Mouse (Mus musculus): Measurements from ENCODE around the gene Camk1g. TPM values are rescaled to one million over a fixed set of nuclear protein-coding genes. Genes with fewer than 3 reads are reported as not detected.
A peak's percentile ranks its signal among the peaks of the same experiment; 100 is the strongest.

The Camk1g gene
- total RNA-seq, 2 experiments from 2014 or later, result 1.0 to 1.2 TPM

GRCm38 (mm10) chr1:193376478-193377134, 6.5 kb upstream of the Camk1g start:
- DNase-seq (ENCODE audit: low spot score in 2 of 2), result peak; percentile 27

DNA sequence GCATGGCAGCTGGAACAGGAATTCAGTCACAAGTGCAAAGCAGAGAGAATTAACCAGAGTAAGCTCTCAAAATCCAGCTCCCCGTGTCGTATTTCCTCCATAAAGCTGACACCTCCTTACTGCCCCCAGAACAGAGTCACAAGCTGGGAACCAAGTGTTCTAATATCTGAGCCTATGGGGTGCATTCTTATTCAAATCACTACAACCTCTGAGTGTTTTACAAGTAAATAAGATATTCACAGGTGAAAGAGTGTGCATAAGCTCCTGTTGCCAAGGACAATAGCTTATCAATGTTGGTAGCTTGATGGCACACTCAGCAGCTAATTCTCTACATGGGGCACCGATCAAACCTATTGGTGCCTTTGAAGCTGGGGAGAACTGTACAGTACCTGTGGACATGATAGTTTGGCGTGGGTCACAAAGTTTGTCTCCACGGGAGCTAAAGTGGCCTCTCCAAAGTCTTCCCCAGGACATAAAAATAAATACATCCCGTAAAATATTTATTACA, 3.9 kb upstream of the Camk1g start:
- no peak for DNase-seq (ENCODE audit: low spot score in 2 of 2)

GRCm38 (mm10) chr1:193369091-193369490, 1.0 kb downstream of the Camk1g start:
- DNase-seq (ENCODE audit: low spot score in 2 of 2), result no peak

DNA sequence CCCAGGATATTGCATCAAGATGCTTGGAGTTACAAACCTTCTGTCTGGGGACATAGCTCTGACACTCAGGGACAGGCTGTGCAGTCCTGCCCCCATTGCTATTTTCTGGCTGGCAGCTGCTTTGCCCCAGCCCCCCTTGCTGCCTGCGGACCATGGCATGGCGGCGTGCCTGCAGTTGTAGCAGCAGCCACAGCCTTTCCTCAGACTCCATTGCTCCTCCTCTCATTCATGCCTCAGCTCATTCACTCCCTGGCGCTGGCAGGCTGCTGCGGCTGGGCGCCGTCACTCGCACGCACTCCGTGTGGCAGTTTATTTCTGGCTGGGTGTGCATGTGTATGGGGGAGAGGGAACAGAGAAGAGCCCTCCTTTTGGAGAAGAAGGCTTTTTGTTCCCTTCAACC, 2.0 kb downstream of the Camk1g start:
- peak in 1 of 2 experiments; percentile 32 for DNase-seq (ENCODE audit: low spot score in 2 of 2)

DNA sequence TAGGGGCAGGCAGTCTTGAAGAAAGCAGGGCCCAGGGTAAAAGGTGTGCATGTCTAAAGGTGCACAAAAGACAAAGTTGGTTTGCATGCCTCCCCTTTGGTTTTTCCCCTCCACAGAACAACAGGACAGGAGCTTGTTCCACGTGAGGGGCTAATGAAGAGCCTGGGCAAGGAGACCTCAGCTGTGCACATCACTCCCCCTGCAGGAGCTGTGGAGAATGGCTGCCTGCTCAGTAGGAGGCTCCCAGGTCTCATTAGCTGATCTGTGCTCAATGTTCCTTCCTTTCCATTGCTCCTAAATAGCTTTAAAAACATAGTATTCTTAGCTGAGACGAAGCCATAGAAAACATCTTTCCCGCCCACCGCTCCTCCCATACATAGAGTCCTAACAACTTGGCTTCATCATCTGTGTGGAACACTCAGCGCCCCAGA, 6.3 kb downstream of the Camk1g start:
- DNase-seq (ENCODE audit: low spot score in 2 of 2), result peak in 1 of 2 experiments; percentile 46

DNA sequence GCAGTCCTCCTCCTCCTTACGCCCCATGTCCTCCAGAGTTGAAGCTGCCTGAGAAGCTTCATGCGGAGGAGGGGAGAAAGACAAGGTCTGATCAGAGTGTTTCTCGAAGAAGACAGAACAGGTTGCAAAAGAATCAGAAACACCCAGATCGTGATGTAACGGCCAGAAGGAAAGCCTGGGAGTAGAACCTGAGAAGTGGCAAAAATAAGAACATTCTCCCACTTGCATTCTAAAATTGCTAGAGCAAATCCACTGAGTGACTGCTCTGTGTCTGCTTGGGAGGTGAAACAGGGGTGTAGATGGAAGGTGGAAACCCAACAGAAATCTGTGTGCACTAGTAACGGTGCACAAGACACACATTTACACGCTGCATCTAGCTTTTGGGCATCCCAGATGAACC, 8.0 kb downstream of the Camk1g start:
- DNase-seq (ENCODE audit: low spot score in 2 of 2), result no peak

DNA sequence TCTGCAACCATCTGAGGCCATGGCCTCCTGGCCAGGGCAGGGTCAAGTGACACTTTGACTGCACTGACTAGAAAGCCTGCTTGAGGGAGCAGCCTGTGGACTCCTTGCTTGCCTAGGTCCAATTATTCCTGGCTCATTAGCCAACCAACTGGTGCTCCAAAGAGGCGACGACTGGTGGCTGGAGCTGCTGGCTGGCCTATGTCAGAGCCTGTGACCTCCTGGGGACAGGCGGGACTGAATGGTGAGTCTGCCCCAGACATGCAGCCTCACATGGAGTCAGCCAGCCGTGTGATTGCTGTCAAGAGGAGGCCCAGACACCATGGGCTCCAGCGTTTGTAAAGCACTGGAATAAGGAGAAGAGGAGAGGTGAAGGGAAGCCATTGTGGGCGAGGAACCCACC, 8.9 kb downstream of the Camk1g start:
- no peak for DNase-seq (ENCODE audit: low spot score in 2 of 2)

GRCm38 (mm10) chr1:193359199-193359598, 10.9 kb downstream of the Camk1g start:
- DNase-seq (ENCODE audit: low spot score in 2 of 2), result no peak

- no peak for DNase-seq (ENCODE audit: low spot score in 2 of 2)
Measured at GRCm38 (mm10) chr1:193351583-193351982, 18.5 kb downstream of the Camk1g start.

DNA sequence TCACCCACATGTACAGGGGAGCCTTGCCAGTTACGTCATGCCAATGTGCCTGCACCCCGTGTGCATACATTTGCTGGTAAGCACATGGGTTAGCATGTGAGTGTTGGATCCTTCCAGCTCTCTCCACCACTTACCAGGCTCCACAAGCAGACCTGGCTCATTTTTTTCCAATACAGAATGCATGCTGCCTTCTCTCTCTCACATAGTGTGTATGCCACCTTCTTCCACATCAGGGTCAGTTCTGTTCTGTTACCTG, 19.6 kb downstream of the Camk1g start:
- no peak for DNase-seq (ENCODE audit: low spot score in 2 of 2)

- no peak for DNase-seq (ENCODE audit: low spot score in 2 of 2)
Measured at GRCm38 (mm10) chr1:193349702-193350545, 20.2 kb downstream of the Camk1g start.

GRCm38 (mm10) chr1:193348261-193348962, 21.7 kb downstream of the Camk1g start:
- DNase-seq (ENCODE audit: low spot score in 2 of 2), result no peak

- DNase-seq (ENCODE audit: low spot score in 2 of 2), result no peak
Measured at GRCm38 (mm10) chr1:193346908-193347307, 23.2 kb downstream of the Camk1g start.

DNA sequence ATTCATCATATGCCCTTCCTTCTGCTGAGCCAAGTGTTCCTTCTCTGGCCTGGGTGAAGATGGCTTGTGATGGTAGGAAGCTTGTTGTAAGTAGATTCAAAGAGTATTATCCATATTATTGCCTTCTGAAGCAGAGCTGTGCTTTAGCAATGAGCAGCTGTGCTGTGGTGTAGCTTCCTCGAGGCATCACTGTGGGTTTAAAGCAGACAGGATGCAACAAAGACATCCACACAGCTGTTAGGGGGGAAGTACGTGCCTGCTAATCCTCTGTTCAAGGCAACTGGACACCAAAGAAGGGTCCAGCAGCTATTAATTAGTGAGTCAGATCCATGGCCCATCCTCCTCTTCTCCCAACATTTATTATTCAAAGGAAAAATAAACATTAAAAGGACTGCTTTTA, 25.1 kb downstream of the Camk1g start:
- DNase-seq (ENCODE audit: low spot score in 2 of 2), result no peak

GRCm38 (mm10) chr1:193343853-193344252, 26.2 kb downstream of the Camk1g start:
- no peak for DNase-seq (ENCODE audit: low spot score in 2 of 2)

DNA sequence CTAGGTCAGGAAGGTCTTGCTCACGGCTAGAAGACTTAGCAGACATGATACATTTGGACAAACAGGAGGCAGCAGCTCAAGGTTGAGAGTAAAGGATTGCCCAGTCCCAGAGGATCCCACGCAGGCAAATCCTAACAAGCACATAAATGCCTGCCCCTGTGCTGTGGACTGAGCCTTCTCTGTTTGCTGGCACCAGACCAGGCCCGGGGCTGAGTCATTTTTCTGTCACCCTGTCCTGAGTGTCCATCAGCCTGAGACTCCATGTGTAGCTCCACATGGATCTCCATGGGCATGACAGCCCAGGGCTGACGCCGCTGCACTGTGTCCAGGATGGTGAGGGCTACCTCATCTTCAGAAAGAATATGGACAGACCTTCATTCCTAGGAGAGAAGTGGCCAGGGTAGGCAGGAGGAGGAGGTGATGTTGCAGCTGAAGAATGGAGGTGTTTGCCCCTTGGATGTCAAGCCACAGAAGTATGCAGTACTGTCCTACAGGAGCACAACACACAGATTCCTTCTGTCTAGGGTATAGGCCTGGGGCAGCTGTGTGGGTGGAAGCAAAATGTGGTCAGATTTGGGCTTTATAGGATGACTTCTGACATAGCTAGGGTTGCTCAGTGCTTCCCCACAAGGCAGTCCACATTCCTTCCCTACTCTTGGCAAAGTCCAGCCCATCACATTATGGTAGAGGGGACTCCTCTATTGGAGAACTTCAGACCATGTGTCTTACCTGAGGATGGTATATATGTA, 27.7 kb downstream of the Camk1g start:
- DNase-seq (ENCODE audit: low spot score in 2 of 2), result no peak

- DNase-seq (ENCODE audit: low spot score in 2 of 2), result no peak
Measured at GRCm38 (mm10) chr1:193338363-193338995, 31.6 kb downstream of the Camk1g start.

DNA sequence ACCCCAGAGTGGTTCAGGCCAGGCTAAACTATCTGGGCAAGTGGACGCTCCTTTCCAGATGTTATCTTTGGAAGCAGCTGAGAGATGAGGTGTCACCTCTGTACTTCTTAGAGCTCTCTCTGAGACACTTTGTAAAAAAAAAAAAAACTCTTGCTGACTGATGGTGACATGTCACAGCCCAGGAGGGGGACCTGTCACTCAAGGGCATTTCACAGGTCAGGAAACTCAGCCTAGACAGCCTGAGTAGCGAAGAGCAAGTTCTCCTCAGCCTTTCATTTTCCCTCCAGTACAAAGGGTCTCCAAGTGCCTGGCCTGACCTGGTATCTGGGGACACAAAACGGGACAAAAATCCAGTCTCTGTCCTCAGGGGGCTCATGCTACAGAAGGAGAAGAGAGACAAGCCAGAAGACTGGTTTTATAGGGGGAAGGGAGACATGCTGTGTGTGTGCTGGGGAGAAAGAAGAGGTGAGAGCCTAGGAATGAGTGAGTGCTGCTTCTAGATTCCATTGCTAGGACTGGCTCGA, 32.2 kb downstream of the Camk1g start:
- DNase-seq (ENCODE audit: low spot score in 2 of 2), result no peak

DNA sequence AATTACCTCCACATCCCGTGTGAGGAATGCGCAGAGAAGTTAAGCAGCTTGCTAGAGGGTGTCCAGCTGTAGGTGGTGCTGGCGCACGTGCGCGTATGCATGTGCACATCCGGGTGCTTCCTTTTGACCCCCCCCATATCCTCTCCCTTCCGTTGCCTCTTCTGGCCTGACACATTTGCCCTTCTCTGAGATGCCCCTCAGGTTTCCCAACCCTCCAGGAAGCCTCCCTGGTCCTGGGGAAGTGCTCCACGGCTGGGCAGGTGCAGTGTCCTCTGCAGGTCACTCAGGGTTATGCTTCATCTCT, 33.1 kb downstream of the Camk1g start:
- DNase-seq (ENCODE audit: low spot score in 2 of 2), result no peak

DNA sequence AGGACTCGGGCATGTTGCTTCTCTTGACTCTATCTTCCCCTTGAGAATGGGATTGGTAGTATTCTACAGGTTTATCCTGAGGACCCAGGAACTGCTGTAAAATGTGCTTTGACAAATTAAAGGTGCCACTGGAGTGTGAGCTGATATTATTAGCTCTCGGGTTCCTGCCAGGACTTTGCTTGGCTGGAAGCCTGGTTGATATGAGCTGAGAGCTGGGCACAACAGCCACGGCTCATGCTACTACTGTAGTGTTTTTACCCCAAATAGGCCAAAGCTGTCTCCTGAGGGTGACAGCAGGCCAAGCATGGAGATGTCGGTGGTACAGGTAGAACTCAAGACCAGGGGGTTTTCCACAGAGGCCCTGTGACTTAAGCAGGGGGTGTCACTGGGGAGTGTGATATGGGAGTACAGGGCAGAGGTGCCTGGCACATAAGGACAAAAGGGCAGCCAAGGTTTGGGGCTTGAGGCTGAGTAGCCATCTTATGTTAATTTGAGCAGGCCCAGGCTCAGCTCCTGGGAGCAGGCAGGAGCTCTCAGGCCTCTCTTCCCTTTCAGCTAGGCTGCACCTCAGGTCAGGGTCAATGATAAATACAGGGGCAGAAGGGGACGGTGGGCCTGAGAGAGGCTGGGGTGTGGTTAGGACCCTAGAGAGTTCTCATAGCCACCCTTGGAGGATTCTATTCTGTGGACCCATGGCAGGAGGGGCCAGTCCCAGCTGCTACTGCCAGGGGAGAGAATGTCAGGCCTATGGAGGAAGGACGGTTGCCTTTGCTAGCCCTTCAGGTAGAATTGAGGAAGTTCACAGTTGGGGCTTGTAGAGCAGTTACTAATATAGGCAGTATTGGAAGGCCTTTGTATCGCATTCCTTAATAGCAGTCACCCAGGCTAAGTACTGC, 33.7 kb downstream of the Camk1g start:
- no peak for DNase-seq (ENCODE audit: low spot score in 2 of 2)

Data from gastrocnemius, postnatal 4 days (tissue).